Mouse (Mus musculus) liver, postnatal 0 days (tissue): ENCODE measurements around the gene Klk1b9. TPM values are rescaled to one million over a fixed set of nuclear protein-coding genes. Genes with fewer than 3 reads are reported as not detected.

Experiments
- ATAC-seq: fragments of 200-750 bp; cut with Nextera tagmentation; 2 replicates; pipeline ENCODE4 v1.8.0; 2017; ENCODE audit warnings: mild to moderate bottlenecking, moderate library complexity
- DNase-seq: peaks from one replicate; pipeline ENCODE4 v3.0.0-alpha.2; 2016
- H3K27ac ChIP-seq: fragments of 300-500 bp; sonication (generic); 2 replicates; pipeline ENCODE4 v1.5.1; 2014; ENCODE audit warnings: antibody characterized with exemption, moderate library complexity, mild to moderate bottlenecking, low read depth
- H3K27me3 ChIP-seq: fragments of 300-500 bp; sonication (generic); 2 replicates; pipeline ENCODE4 v1.6.1; 2014; ENCODE audit warnings: low read length, control low read depth, mixed read lengths; ENCODE audit not compliant: insufficient read depth
- H3K36me3 ChIP-seq: fragments of 300-500 bp; sonication (generic); replicated peaks from 2 replicates; pipeline ENCODE4 v1.6.1; 2014; ENCODE audit warnings: mild to moderate bottlenecking, control low read depth, low read length, moderate library complexity, mixed read lengths; ENCODE audit not compliant: insufficient read depth
- H3K4me1 ChIP-seq: fragments of 300-500 bp; sonication (generic); 2 replicates; pipeline ENCODE4 v1.6.1; 2014; ENCODE audit warnings: antibody characterized with exemption, mild to moderate bottlenecking, control low read depth; ENCODE audit not compliant: insufficient read depth
- H3K4me2 ChIP-seq: fragments of 300-500 bp; sonication (generic); 2 replicates; pipeline ENCODE4 v1.6.1; 2014; ENCODE audit warnings: low read depth, mild to moderate bottlenecking, low read length, moderate library complexity, mixed read lengths
- H3K4me3 ChIP-seq: fragments of 300-500 bp; sonication (generic); 2 replicates; pipeline ENCODE4 v1.5.1; 2014; ENCODE audit warnings: low read depth, low read length
- H3K9ac ChIP-seq: fragments of 300-500 bp; sonication (generic); replicated peaks from 2 replicates; pipeline ENCODE4 v1.6.1; 2014; ENCODE audit warnings: mild to moderate bottlenecking, moderate library complexity
- H3K9me3 ChIP-seq: fragments of 300-500 bp; sonication (generic); 2 replicates; pipeline ENCODE4 v1.6.1; 2016; ENCODE audit warnings: mild to moderate bottlenecking, control low read depth, low read length, mixed read lengths
- CTCF ChIP-seq: sonication (generic); IDR thresholded peaks from 2 replicates; pipeline ENCODE4 v1.5.1; 2016; ENCODE audit warnings: antibody characterized with exemption, low read depth
- EP300 ChIP-seq: IDR thresholded peaks from 2 replicates; pipeline ENCODE4 v1.6.1; 2016; ENCODE audit warnings: antibody characterized with exemption, low read depth, mild to moderate bottlenecking
- WGBS: fragments of 180-500 bp; shearing (Covaris S2); extraction: QIAGEN DNeasy Blood & Tissue Kit; methylation state at CpG from one replicate; pipeline ENCODE4 v1.1.7; 2014; ENCODE audit not compliant: insufficient replicate concordance; 5-methylcytosine and 5-hydroxymethylcytosine counted together
- polyA plus RNA-seq: library from polyadenylated mRNA; unstranded; fragments of >200 nt; fragmentation: Nextera tagmentation; extraction: Ambion mirVana; gene quantifications from 2 replicates; pipeline ENCODE4 v1.2.1, GENCODE M21; 2015

The Klk1b9 gene
- polyA plus RNA-seq, 1 experiment from 2014 or later = not detected

GRCm38 (mm10) chr7:43944727-43945264, 31.1 kb upstream of the Klk1b9 start:
- WGBS = 74% methylated on average over 3 of the region's 3 CpGs

DNA sequence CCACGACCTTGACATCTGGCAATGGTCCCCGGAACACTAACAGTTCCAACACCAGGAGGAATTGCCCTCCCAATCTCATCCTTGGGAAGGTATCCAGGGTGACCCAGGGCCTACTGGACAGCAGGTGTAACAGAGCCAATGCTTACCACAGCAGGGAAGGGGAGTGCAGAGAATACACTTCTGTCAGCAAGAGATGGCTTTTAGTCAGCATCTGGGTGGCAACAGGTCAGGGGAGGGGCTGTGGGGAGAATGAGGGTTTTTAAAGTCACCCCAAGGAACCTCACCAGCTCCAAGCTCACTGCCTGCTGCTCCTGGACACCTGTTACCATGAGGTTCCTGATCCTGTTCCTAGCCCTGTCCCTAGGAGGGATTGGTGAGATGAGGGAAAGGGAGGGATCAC, 25.5 kb upstream of the Klk1b9 start, which contains the start of gene Klk1b8:
TSS of gene Klk1b8 (plus strand) at position 301 of the 400 bp plus-strand sequence.
- Histone ChIP-seq H3K9ac (no peak within 1 kb of the TSS), H3K4me3 (no peak within 1 kb of the TSS), H3K36me3 (no peaks in the 10 kb centered on the region), H3K4me2 (no peak within 1 kb of the TSS), H3K4me1 (no peaks in the 10 kb centered on the region), H3K27ac (no peak within 1 kb of the TSS), H3K27me3 (no peaks in the 10 kb centered on the region), H3K9me3 (no peaks in the 10 kb centered on the region)
- WGBS = 64% methylated on average over 2 of the region's 2 CpGs
- DNase-seq = no peak
- TF ChIP-seq CTCF (no peak), EP300 (no peak)
- no peak for ATAC-seq

More at GRCm38 (mm10) chr7:43944727-43945264, 31.1 kb upstream of the Klk1b9 start:
- Histone ChIP-seq H3K4me2 (no peak overlapping the region), H3K9me3 (no peaks in the 10 kb centered on the region), H3K4me1 (no peaks in the 10 kb centered on the region), H3K4me3 (no peak overlapping the region), H3K27ac (no peak overlapping the region), H3K27me3 (no peaks in the 10 kb centered on the region), H3K36me3 (no peaks in the 10 kb centered on the region), H3K9ac (no peak overlapping the region)
- ATAC-seq (no peak), DNase-seq (no peak)
- no peak for TF ChIP-seq EP300
- TF ChIP-seq CTCF = no peak

DNA sequence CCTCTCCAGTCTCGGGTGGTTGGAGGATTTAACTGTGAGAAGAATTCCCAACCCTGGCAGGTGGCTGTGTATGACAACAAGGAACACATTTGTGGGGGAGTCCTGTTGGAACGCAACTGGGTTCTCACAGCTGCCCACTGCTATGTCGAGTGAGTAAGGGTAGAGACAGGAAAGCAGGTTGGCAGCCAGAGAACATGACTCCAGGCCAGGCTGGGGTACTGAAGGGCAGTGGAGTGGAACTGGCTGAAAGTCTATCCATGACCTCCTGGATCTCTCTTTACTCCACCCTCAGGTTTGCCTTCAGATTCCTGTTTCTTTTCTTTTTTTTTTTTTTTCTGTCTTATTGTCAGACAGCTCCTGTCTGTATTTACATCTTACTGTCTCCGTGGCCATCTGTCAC, 23.2 kb upstream of the Klk1b9 start:
- 54% methylated on average over 4 of the region's 4 CpGs for WGBS
- no peak for DNase-seq

GRCm38 (mm10) chr7:43966451-43966850, 9.4 kb upstream of the Klk1b9 start, which contains the start of gene Klk1b1:
TSS of gene Klk1b1 (plus strand) at chr7:43966751.
- no peak for ATAC-seq
- no peak within 1 kb of the TSS for H3K4me3 ChIP-seq

More for the DNA sequence above, 23.2 kb upstream of the Klk1b9 start:
- Histone ChIP-seq H3K4me2 (no peak overlapping the region), H3K27ac (no peak overlapping the region), H3K4me3 (no peak overlapping the region), H3K27me3 (no peaks in the 10 kb centered on the region), H3K9ac (no peak overlapping the region), H3K9me3 (no peaks in the 10 kb centered on the region), H3K36me3 (no peaks in the 10 kb centered on the region), H3K4me1 (no peaks in the 10 kb centered on the region)
- no peak for ATAC-seq
- TF ChIP-seq CTCF (no peak), EP300 (no peak)

GRCm38 (mm10) chr7:43967058-43967457, 8.8 kb upstream of the Klk1b9 start:
- no peak overlapping the region for H3K9ac ChIP-seq
- H3K27ac ChIP-seq = no peak overlapping the region
- no peak overlapping the region for H3K4me3 ChIP-seq
- TF ChIP-seq EP300 = no peak
- H3K9me3 ChIP-seq = no peaks in the 10 kb centered on the region
- H3K4me2 ChIP-seq = no peak overlapping the region
- no peaks in the 10 kb centered on the region for H3K27me3 ChIP-seq
- no peak for DNase-seq
- H3K4me1 ChIP-seq = no peaks in the 10 kb centered on the region
- H3K36me3 ChIP-seq = no peaks in the 10 kb centered on the region
- ATAC-seq = no peak
- WGBS = 63% methylated on average over 3 of the region's 3 CpGs

More at GRCm38 (mm10) chr7:43966451-43966850, 9.4 kb upstream of the Klk1b9 start, which contains the start of gene Klk1b1:
- TF ChIP-seq EP300 = no peak
- TF ChIP-seq CTCF = no peak
- Histone ChIP-seq H3K9ac (no peak within 1 kb of the TSS), H3K27me3 (no peaks in the 10 kb centered on the region), H3K4me2 (no peak within 1 kb of the TSS), H3K27ac (no peak within 1 kb of the TSS), H3K9me3 (no peaks in the 10 kb centered on the region), H3K36me3 (no peaks in the 10 kb centered on the region), H3K4me1 (no peaks in the 10 kb centered on the region)
- no peak for DNase-seq
- WGBS = 51% methylated on average over 3 of the region's 3 CpGs

DNA sequence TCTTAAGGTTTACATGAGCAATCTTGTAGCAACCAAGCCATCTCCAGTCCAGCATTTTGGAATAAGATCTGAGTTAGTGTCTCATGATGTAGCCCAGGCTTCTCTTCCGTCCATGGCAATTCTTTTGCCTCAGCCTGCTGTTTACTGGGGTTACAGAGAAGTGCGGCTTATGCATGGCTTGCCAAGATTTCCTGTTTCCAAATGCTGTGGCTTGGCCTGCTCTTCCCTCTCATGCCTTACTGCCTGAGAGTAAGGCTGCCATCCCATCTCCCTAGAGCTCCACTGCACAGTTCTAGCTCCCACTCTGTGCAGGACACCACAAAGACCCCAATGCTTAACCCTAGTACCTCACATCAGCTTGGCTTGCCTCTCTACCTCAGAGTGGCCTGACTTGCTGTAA, 8.2 kb upstream of the Klk1b9 start:
- DNase-seq (no peak), ATAC-seq (no peak)
- no peaks in the 10 kb centered on the region for H3K4me1 ChIP-seq
- no peak overlapping the region for H3K9ac ChIP-seq
- WGBS = 63% methylated on average over 2 of the region's 2 CpGs
- no peaks in the 10 kb centered on the region for H3K9me3 ChIP-seq
- no peak overlapping the region for H3K27ac ChIP-seq
- no peak overlapping the region for H3K4me2 ChIP-seq
- H3K36me3 ChIP-seq = no peaks in the 10 kb centered on the region
- no peaks in the 10 kb centered on the region for H3K27me3 ChIP-seq
- no peak overlapping the region for H3K4me3 ChIP-seq
- TF ChIP-seq EP300 (no peak), CTCF (no peak)
